Mouse (Mus musculus): Measurements from ENCODE around the gene Elmod3. TPM values are rescaled to one million over a fixed set of nuclear protein-coding genes. Genes with fewer than 3 reads are reported as not detected.

The Elmod3 gene
- total and polyA plus RNA-seq, 2 experiments from 2014 or later, result 16.0 to 18.3 TPM

- H3K4me2 ChIP-seq (ENCODE audit: low read depth, low read length, poor library complexity, severe bottlenecking), result no peak overlapping the region
- no peaks in the 10 kb centered on the region for H3K4me1 ChIP-seq (ENCODE audit: insufficient read depth, low read length)
- ATAC-seq (ENCODE audit: low FRiP score) (no peak), DNase-seq (ENCODE audit: low spot score) (no peak)
- H3K9me3 ChIP-seq (ENCODE audit: low read length), result no peaks in the 10 kb centered on the region
- H3K4me3 ChIP-seq (ENCODE audit: low read depth, low read length), result no peak overlapping the region
- no peaks in the 10 kb centered on the region for H3K36me3 ChIP-seq (ENCODE audit: insufficient read depth, low read length)
- no peak overlapping the region for H3K9ac ChIP-seq (replicated peaks; ENCODE audit: low read length, poor library complexity, severe bottlenecking)
- WGBS, result 73% methylated on average over 5 of the region's 5 CpGs
- H3K27me3 ChIP-seq (ENCODE audit: insufficient read depth, low read length), result no peaks in the 10 kb centered on the region
- TF ChIP-seq CTCF (IDR thresholded peaks at IDR 0.05), result no peak
- no peak overlapping the region for H3K27ac ChIP-seq (ENCODE audit: low read depth, low read length)
Measured at GRCm38 (mm10) chr6:72562894-72563293, 35.3 kb downstream of the Elmod3 start.

DNA sequence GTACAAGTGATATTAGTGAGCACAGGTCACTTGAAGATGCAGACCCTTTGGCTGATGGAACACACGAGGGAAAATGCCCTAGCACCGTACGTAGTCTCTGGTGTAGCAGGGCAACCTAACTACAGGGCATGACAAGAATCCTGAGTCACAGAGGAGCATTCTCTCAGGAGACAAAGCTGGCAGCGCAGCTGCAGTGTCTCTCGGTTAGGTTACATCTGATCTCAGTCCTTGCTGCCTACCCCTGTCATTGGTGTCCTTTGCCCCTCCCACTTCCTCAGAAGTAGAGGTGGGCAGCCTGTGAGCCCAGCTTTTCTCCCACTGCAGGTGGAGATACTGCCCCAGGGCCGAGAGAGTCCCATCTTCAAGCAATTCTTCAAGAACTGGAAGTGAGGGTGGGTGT, 35.7 kb downstream of the Elmod3 start:
- no peaks in the 10 kb centered on the region for H3K9me3 ChIP-seq (ENCODE audit: low read length)
- no peak for TF ChIP-seq CTCF (IDR thresholded peaks at IDR 0.05)
- H3K4me1 ChIP-seq (ENCODE audit: insufficient read depth, low read length), result no peaks in the 10 kb centered on the region
- no peaks in the 10 kb centered on the region for H3K27me3 ChIP-seq (ENCODE audit: insufficient read depth, low read length)
- H3K27ac ChIP-seq (ENCODE audit: low read depth, low read length), result no peak overlapping the region
- no peak overlapping the region for H3K4me3 ChIP-seq (ENCODE audit: low read depth, low read length)
- WGBS, result 45% methylated on average over 6 of the region's 6 CpGs
- no peak overlapping the region for H3K9ac ChIP-seq (replicated peaks; ENCODE audit: low read length, poor library complexity, severe bottlenecking)
- DNase-seq (ENCODE audit: low spot score) (no peak), ATAC-seq (ENCODE audit: low FRiP score) (no peak)
- no peaks in the 10 kb centered on the region for H3K36me3 ChIP-seq (ENCODE audit: insufficient read depth, low read length)
- H3K4me2 ChIP-seq (ENCODE audit: low read depth, low read length, poor library complexity, severe bottlenecking), result no peak overlapping the region

DNA sequence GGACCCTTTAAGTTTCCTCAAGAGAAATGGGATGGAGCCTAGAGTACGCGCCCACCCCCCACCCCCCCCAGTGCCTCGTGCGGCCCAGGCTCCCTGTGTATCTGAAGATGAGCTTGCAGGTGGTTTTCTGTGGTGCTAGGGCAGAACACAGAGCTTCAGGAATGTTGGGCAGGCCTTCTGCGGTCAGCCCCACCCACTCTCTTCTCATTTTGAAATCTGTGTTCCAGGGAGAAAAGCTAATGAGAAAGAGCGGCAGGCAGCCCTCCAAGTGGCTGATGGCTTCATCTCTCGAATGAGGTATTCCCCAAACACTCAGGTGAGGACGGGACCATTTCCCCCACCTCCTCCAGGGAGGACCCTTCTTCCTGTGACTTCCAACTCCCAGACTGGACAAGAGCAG, 37.4 kb downstream of the Elmod3 start:
- Histone ChIP-seq H3K27me3 (ENCODE audit: insufficient read depth, low read length) (no peaks in the 10 kb centered on the region), H3K36me3 (ENCODE audit: insufficient read depth, low read length) (no peaks in the 10 kb centered on the region), H3K4me3 (ENCODE audit: low read depth, low read length) (no peak overlapping the region), H3K4me2 (ENCODE audit: low read depth, low read length, poor library complexity, severe bottlenecking) (no peak overlapping the region), H3K9ac (replicated peaks; ENCODE audit: low read length, poor library complexity, severe bottlenecking) (no peak overlapping the region), H3K27ac (ENCODE audit: low read depth, low read length) (no peak overlapping the region), H3K4me1 (ENCODE audit: insufficient read depth, low read length) (no peaks in the 10 kb centered on the region), H3K9me3 (ENCODE audit: low read length) (no peaks in the 10 kb centered on the region)
- DNase-seq (ENCODE audit: low spot score) (no peak), ATAC-seq (ENCODE audit: low FRiP score) (no peak)
- WGBS, result 79% methylated on average over 8 of the region's 8 CpGs
- TF ChIP-seq CTCF (IDR thresholded peaks at IDR 0.05), result no peak

GRCm38 (mm10) chr6:72553079-72553412, 45.2 kb downstream of the Elmod3 start:
- H3K27ac ChIP-seq (ENCODE audit: low read depth, low read length), result peak overlapping the region; percentile 74
- 0 out of 2 replicates have a peak, but pooled peaks cover 8% of the 10 kb centered on the region for H3K4me1 ChIP-seq (ENCODE audit: insufficient read depth, low read length)
- ATAC-seq (ENCODE audit: low FRiP score) (0 out of 2 replicates have a peak, but pooled peaks have one; percentile 15), DNase-seq (ENCODE audit: low spot score) (no peak)
- H3K4me2 ChIP-seq (ENCODE audit: low read depth, low read length, poor library complexity, severe bottlenecking), result peak overlapping the region; percentile 66
- no peak for TF ChIP-seq CTCF (IDR thresholded peaks at IDR 0.05)
- peak overlapping the region; percentile 37 for H3K4me3 ChIP-seq (ENCODE audit: low read depth, low read length)
- peak overlapping the region; percentile 50 for H3K9ac ChIP-seq (replicated peaks; ENCODE audit: low read length, poor library complexity, severe bottlenecking)
- H3K36me3 ChIP-seq (ENCODE audit: insufficient read depth, low read length), result no peaks in the 10 kb centered on the region
- H3K9me3 ChIP-seq (ENCODE audit: low read length), result no peaks in the 10 kb centered on the region
- H3K27me3 ChIP-seq (ENCODE audit: insufficient read depth, low read length), result no peaks in the 10 kb centered on the region
- WGBS, result 11% methylated on average over 8 of the region's 8 CpGs

- H3K27me3 ChIP-seq (ENCODE audit: insufficient read depth, low read length), result no peaks in the 10 kb centered on the region
- WGBS, result 15% methylated on average over 27 of the region's 27 CpGs
- DNase-seq (ENCODE audit: low spot score) (peak; percentile 64), ATAC-seq (ENCODE audit: low FRiP score) (peak; percentile 80)
- H3K4me2 ChIP-seq (ENCODE audit: low read depth, low read length, poor library complexity, severe bottlenecking), result peak overlapping the region; percentile 66
- TF ChIP-seq CTCF (IDR thresholded peaks at IDR 0.05), result peak; percentile 18
- no peaks in the 10 kb centered on the region for H3K9me3 ChIP-seq (ENCODE audit: low read length)
- no peaks in the 10 kb centered on the region for H3K36me3 ChIP-seq (ENCODE audit: insufficient read depth, low read length)
- H3K4me1 ChIP-seq (ENCODE audit: insufficient read depth, low read length), result 0 out of 2 replicates have a peak, but pooled peaks cover 8% of the 10 kb centered on the region
- peak overlapping the region; percentile 74 for H3K27ac ChIP-seq (ENCODE audit: low read depth, low read length)
- peak overlapping the region; percentile 50 for H3K9ac ChIP-seq (replicated peaks; ENCODE audit: low read length, poor library complexity, severe bottlenecking)
- peak overlapping the region; percentile 37 for H3K4me3 ChIP-seq (ENCODE audit: low read depth, low read length)
Measured at GRCm38 (mm10) chr6:72552171-72553078, 45.8 kb downstream of the Elmod3 start.

DNA sequence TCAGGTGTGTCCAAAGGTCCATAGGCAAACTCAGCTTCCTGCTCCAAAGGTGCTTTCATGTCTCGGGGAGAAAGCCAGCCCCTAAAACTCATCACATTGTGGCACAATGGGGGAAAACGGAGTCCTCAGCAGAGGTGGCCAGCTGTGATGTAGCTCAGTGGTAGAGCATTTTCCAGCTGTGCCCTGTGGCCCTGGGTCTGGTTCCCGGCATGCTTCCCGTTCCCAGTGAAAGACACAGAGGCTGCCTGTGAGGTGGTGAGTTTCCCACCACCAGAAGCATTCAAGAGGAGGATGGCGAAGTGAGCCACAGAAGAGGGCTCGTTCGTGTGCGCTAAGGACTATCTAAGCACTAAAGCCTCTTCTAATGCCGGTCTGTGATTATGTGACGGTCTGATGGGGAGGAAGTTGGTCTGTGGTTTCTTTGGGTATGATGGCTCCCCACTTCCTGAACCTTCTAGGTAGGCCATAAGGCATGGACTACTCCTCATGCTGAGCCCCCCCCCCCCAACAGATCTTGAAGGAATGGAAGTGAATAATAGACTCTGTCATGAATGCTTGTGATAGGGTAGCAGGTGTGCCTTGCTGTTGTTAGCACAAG, 47.6 kb downstream of the Elmod3 start:
- Histone ChIP-seq H3K4me2 (ENCODE audit: low read depth, low read length, poor library complexity, severe bottlenecking) (no peak overlapping the region), H3K4me3 (ENCODE audit: low read depth, low read length) (no peak overlapping the region), H3K4me1 (ENCODE audit: insufficient read depth, low read length) (0 out of 2 replicates have a peak, but pooled peaks cover 8% of the 10 kb centered on the region), H3K27me3 (ENCODE audit: insufficient read depth, low read length) (no peaks in the 10 kb centered on the region), H3K9ac (replicated peaks; ENCODE audit: low read length, poor library complexity, severe bottlenecking) (no peak overlapping the region), H3K36me3 (ENCODE audit: insufficient read depth, low read length) (no peaks in the 10 kb centered on the region), H3K9me3 (ENCODE audit: low read length) (no peaks in the 10 kb centered on the region), H3K27ac (ENCODE audit: low read depth, low read length) (no peak overlapping the region)
- TF ChIP-seq CTCF (IDR thresholded peaks at IDR 0.05), result no peak
- 89% methylated on average over 10 of the region's 10 CpGs for WGBS
- ATAC-seq (ENCODE audit: low FRiP score) (no peak), DNase-seq (ENCODE audit: low spot score) (no peak)

Measured in midbrain, postnatal 0 days (tissue).